Mouse (Mus musculus): Measurements from ENCODE around the gene Mid2. TPM values are rescaled to one million over a fixed set of nuclear protein-coding genes. Genes with fewer than 3 reads are reported as not detected.

Gene Mid2
- polyA plus RNA-seq, 1 experiment = 1.0 TPM

- H3K27ac ChIP-seq (ENCODE audit: control insufficient read depth, insufficient read depth, low read depth, low read length) = no peak overlapping the region
- no peaks in the 10 kb centered on the region for H3K27me3 ChIP-seq (ENCODE audit: control insufficient read depth, insufficient read depth, low read length)
- H3K4me3 ChIP-seq (ENCODE audit: control insufficient read depth, low read depth, low read length) = no peak overlapping the region
- TF ChIP-seq CTCF (IDR thresholded peaks at IDR 0.05; ENCODE audit: control insufficient read depth, insufficient read depth, insufficient replicate concordance, low read depth, low read length) (no peak), POLR2A (IDR thresholded peaks at IDR 0.05; ENCODE audit: control insufficient read depth, low read depth, low read length) (no peak)
- no peaks in the 10 kb centered on the region for H3K36me3 ChIP-seq (ENCODE audit: control insufficient read depth, insufficient read depth, low read length)
- no peaks in the 10 kb centered on the region for H3K4me1 ChIP-seq (ENCODE audit: control insufficient read depth, insufficient read depth, low read length)
Observed at GRCm38 (mm10) chrX:140769794-140770193, 105.4 kb downstream of the Mid2 start.

GRCm38 (mm10) chrX:140805340-140805739 is 140.9 kb downstream of the Mid2 start:
- TF ChIP-seq POLR2A (IDR thresholded peaks at IDR 0.05; ENCODE audit: control insufficient read depth, low read depth, low read length) = no peak
- TF ChIP-seq CTCF (IDR thresholded peaks at IDR 0.05; ENCODE audit: control insufficient read depth, insufficient read depth, insufficient replicate concordance, low read depth, low read length) = no peak

GRCm38 (mm10) chrX:140813312-140814006 is 149.1 kb downstream of the Mid2 start, which contains the start of gene Tex13b:
TSS of gene Tex13b (minus strand) at chrX:140813433.
- TF ChIP-seq CTCF (IDR thresholded peaks at IDR 0.05; ENCODE audit: control insufficient read depth, insufficient read depth, insufficient replicate concordance, low read depth, low read length) = no peak
- TF ChIP-seq POLR2A (IDR thresholded peaks at IDR 0.05; ENCODE audit: control insufficient read depth, low read depth, low read length) = no peak
- no peaks in the 10 kb centered on the region for H3K27me3 ChIP-seq (ENCODE audit: control insufficient read depth, insufficient read depth, low read length)
- H3K4me1 ChIP-seq (ENCODE audit: control insufficient read depth, insufficient read depth, low read length) = peaks cover 8% of the 10 kb centered on the region
- peak within 1 kb of the TSS; percentile 85 for H3K4me3 ChIP-seq (ENCODE audit: control insufficient read depth, low read depth, low read length)
- H3K36me3 ChIP-seq (ENCODE audit: control insufficient read depth, insufficient read depth, low read length) = no peaks in the 10 kb centered on the region
- H3K27ac ChIP-seq (ENCODE audit: control insufficient read depth, insufficient read depth, low read depth, low read length) = peak within 1 kb of the TSS; percentile 78

More at GRCm38 (mm10) chrX:140805340-140805739, 140.9 kb downstream of the Mid2 start:
- no peak overlapping the region for H3K27ac ChIP-seq (ENCODE audit: control insufficient read depth, insufficient read depth, low read depth, low read length)
- H3K4me1 ChIP-seq (ENCODE audit: control insufficient read depth, insufficient read depth, low read length) = no peaks in the 10 kb centered on the region
- H3K4me3 ChIP-seq (ENCODE audit: control insufficient read depth, low read depth, low read length) = no peak overlapping the region
- no peaks in the 10 kb centered on the region for H3K27me3 ChIP-seq (ENCODE audit: control insufficient read depth, insufficient read depth, low read length)
- no peaks in the 10 kb centered on the region for H3K36me3 ChIP-seq (ENCODE audit: control insufficient read depth, insufficient read depth, low read length)

Other genes with a start within 250 kb of the Mid2 start
- gene Prps1, start 208.0 kb upstream of the Mid2 start, polyA plus RNA-seq (2012; rRNA removed) = 6.0 and 9.0 TPM in 2 replicates
- gene Tsc22d3, start 63.9 kb upstream of the Mid2 start, polyA plus RNA-seq (2012; rRNA removed) = 9.9 and 11.3 TPM in 2 replicates
- gene Tex13b, start 148.8 kb downstream of the Mid2 start, polyA plus RNA-seq (2012; rRNA removed) = 0.89 and 1.1 TPM in 2 replicates
- gene Vsig1, start 243.0 kb downstream of the Mid2 start, polyA plus RNA-seq (2012; rRNA removed) = 81.9 and 105 TPM in 2 replicates